Mouse (Mus musculus): ENCODE measurements at regions not wholly inside any gene's neighbourhood (a gene's known extent, or its start where the extent isn't known, plus 50 kb on each side); places are given as distances from the start of the nearest gene placed in this dataset.

DNA sequence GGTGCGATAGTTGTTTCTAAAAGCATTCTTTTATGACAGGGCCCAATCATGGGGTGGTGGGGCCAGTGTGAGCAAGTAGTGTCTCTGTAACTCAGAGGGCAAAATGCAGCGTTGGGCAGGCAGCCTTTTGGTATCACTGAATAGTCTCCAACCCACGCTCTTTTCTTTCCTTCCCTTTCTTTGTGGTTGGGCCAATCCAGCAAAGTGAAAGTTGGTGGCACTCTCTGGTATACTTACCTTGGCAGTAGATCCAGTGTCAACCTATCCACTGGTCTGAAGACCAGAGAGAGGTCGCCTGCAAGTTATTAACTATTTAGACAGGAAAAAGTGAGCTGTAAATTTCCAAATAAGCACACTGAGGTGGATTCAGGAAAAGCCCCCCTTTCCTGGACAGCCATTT is 287.8 kb downstream of the Spry2 start:
- no peaks in the 10 kb centered on the region for H3K9me3 ChIP-seq (ENCODE audit: control insufficient read depth, low read length)
- H3K4me3 ChIP-seq (ENCODE audit: low read depth, low read length), result no peak overlapping the region
- no peaks in the 10 kb centered on the region for H3K27me3 ChIP-seq (replicated peaks; ENCODE audit: control insufficient read depth, insufficient read depth, low read length)
- no peaks in the 10 kb centered on the region for H3K36me3 ChIP-seq (ENCODE audit: control insufficient read depth, insufficient read depth, low read length)
- DNase-seq (ENCODE audit: low spot score) (no peak), ATAC-seq (replicated peaks; ENCODE audit: low FRiP score, low TSS enrichment, low read depth) (no peak)
- WGBS, result 83% methylated on average over 4 of the region's 4 CpGs
- H3K27ac ChIP-seq (ENCODE audit: low read depth), result no peak overlapping the region
- no peaks in the 10 kb centered on the region for H3K4me1 ChIP-seq (replicated peaks; ENCODE audit: control insufficient read depth, insufficient read depth, low read length)
- no peak overlapping the region for H3K9ac ChIP-seq (ENCODE audit: low read length)
- no peak overlapping the region for H3K4me2 ChIP-seq (ENCODE audit: low read length)

DNA sequence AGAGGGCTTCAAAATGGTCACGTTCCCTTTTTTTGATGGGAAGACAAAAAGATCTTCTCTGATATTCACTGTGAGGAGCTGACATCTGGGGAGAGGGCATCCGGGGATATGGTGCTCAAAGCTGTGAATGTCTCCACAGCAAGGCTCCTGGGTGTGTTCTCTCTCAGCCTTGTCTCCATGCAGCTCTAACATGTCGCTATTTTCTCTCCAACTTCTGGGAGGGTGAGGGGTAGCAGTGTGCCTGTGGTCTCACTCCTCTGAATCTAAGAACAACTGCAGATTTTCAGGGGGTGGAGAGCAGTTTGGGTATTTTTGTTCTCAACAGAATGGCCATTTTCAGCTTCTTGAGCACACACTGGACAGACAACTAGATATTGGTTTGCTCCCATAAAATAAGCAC is 290.1 kb downstream of the Spry2 start:
- Histone ChIP-seq H3K4me3 (ENCODE audit: low read depth, low read length) (no peak overlapping the region), H3K4me1 (replicated peaks; ENCODE audit: control insufficient read depth, insufficient read depth, low read length) (no peaks in the 10 kb centered on the region), H3K9me3 (ENCODE audit: control insufficient read depth, low read length) (no peaks in the 10 kb centered on the region), H3K4me2 (ENCODE audit: low read length) (no peak overlapping the region), H3K9ac (ENCODE audit: low read length) (no peak overlapping the region), H3K27ac (ENCODE audit: low read depth) (no peak overlapping the region), H3K36me3 (ENCODE audit: control insufficient read depth, insufficient read depth, low read length) (no peaks in the 10 kb centered on the region), H3K27me3 (replicated peaks; ENCODE audit: control insufficient read depth, insufficient read depth, low read length) (no peaks in the 10 kb centered on the region)
- ATAC-seq (replicated peaks; ENCODE audit: low FRiP score, low TSS enrichment, low read depth) (no peak), DNase-seq (ENCODE audit: low spot score) (no peak)
- 76% methylated on average over 3 of the region's 3 CpGs for WGBS

DNA sequence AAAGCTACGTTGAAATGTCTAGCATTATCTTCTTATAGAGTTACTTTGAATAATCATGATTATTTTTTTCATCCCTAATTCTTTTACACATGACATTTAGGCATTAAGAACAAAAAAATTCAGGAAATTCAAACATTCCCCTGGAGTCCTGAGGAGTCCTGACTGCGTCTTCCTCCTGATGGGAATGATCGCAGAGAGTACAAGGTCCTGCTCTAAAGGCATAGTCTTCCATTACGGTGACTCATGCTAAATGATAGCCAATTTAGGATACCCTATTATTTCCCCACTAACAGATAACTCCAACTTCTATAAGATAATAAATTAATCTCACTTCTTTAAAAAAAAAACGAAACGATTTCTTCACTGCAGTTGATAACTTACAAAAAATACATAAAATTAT is 292.2 kb downstream of the Spry2 start:
- no peaks in the 10 kb centered on the region for H3K27me3 ChIP-seq (replicated peaks; ENCODE audit: control insufficient read depth, insufficient read depth, low read length)
- WGBS, result 88% methylated on average over 6 of the region's 6 CpGs

DNA sequence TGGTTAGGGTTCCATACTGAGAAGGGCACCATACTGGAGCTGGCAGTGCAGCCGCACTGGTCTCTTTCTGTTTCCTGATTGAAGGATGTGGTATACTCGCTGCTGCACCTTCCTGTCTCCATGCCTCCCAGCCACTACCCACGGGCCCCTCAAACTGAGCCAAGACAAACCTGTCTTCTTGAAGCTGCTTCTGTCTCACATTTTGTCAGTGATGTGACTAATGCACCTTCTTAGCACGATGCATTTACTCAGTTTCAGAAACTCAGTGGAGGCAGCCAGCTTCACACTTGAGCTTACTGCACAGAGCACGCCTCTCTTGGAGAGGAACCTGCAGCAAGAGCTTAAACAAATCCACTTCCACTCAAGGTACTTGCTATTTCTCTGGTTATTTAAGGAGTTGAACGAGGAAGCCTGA is 293.6 kb downstream of the Spry2 start:
- no peak overlapping the region for H3K9ac ChIP-seq (ENCODE audit: low read length)
- DNase-seq (ENCODE audit: low spot score) (no peak), ATAC-seq (replicated peaks; ENCODE audit: low FRiP score, low TSS enrichment, low read depth) (no peak)
- H3K9me3 ChIP-seq (ENCODE audit: control insufficient read depth, low read length), result no peaks in the 10 kb centered on the region
- no peaks in the 10 kb centered on the region for H3K4me1 ChIP-seq (replicated peaks; ENCODE audit: control insufficient read depth, insufficient read depth, low read length)
- no peaks in the 10 kb centered on the region for H3K36me3 ChIP-seq (ENCODE audit: control insufficient read depth, insufficient read depth, low read length)
- H3K27me3 ChIP-seq (replicated peaks; ENCODE audit: control insufficient read depth, insufficient read depth, low read length), result no peaks in the 10 kb centered on the region
- no peak overlapping the region for H3K4me3 ChIP-seq (ENCODE audit: low read depth, low read length)
- no peak overlapping the region for H3K27ac ChIP-seq (ENCODE audit: low read depth)
- WGBS, result 60% methylated on average over 6 of the region's 6 CpGs
- no peak overlapping the region for H3K4me2 ChIP-seq (ENCODE audit: low read length)

More for the DNA sequence above, 292.2 kb downstream of the Spry2 start:
- no peak for DNase-seq (ENCODE audit: low spot score)
- no peak overlapping the region for H3K4me3 ChIP-seq (ENCODE audit: low read depth, low read length)
- H3K36me3 ChIP-seq (ENCODE audit: control insufficient read depth, insufficient read depth, low read length), result no peaks in the 10 kb centered on the region
- no peak for ATAC-seq (replicated peaks; ENCODE audit: low FRiP score, low TSS enrichment, low read depth)
- no peak overlapping the region for H3K9ac ChIP-seq (ENCODE audit: low read length)
- no peaks in the 10 kb centered on the region for H3K9me3 ChIP-seq (ENCODE audit: control insufficient read depth, low read length)
- no peak overlapping the region for H3K4me2 ChIP-seq (ENCODE audit: low read length)
- no peaks in the 10 kb centered on the region for H3K4me1 ChIP-seq (replicated peaks; ENCODE audit: control insufficient read depth, insufficient read depth, low read length)
- H3K27ac ChIP-seq (ENCODE audit: low read depth), result no peak overlapping the region

DNA sequence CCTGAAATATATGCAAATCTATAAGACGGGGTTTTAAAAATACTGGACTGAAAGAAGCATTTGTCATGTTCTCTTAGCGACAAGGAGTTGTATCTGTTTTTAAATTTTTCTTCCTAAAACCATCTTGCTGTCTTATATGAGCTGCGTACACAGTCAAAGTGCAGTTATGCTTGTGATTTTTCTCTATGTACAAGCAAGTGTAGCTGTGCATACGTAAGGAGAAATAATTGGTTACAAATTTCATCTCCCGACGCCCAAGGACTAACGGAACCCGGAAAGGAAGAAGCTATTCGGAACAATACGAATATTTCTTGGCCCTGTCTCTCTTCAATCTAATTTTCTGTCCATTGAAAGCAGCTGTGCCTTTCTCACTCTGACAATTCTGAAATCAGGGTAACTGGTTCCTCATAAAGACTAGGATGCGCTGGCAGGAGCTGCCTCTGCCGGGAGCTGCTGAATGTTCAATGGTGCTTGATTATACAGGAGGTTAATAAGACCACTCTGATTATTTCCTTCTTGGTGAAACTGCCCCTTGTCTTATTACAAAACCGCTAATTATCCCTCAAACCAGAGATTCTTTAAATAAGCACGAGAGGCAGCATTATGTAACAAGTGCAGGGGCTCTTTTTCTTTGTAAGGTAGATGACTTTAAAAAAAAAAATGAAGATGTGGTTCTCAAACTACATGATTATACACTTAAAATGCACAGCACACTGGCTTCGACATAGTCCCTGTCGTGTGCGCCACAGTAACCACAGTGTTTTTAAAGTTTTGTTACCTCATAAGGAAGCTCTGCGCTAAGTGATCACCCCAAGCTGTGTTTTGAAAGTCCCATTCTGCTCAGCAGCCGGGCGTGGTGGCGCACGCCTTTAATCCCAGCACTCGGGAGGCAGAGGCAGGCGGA is 296.8 kb downstream of the Spry2 start:
- H3K9ac ChIP-seq (ENCODE audit: low read length), result no peak overlapping the region
- H3K4me1 ChIP-seq (replicated peaks; ENCODE audit: control insufficient read depth, insufficient read depth, low read length), result no peaks in the 10 kb centered on the region
- H3K27me3 ChIP-seq (replicated peaks; ENCODE audit: control insufficient read depth, insufficient read depth, low read length), result no peaks in the 10 kb centered on the region
- 91% methylated on average over 24 of the region's 24 CpGs for WGBS
- ATAC-seq (replicated peaks; ENCODE audit: low FRiP score, low TSS enrichment, low read depth) (no peak), DNase-seq (ENCODE audit: low spot score) (no peak)
- H3K27ac ChIP-seq (ENCODE audit: low read depth), result no peak overlapping the region
- no peak overlapping the region for H3K4me3 ChIP-seq (ENCODE audit: low read depth, low read length)
- no peaks in the 10 kb centered on the region for H3K36me3 ChIP-seq (ENCODE audit: control insufficient read depth, insufficient read depth, low read length)
- H3K9me3 ChIP-seq (ENCODE audit: control insufficient read depth, low read length), result no peaks in the 10 kb centered on the region
- no peak overlapping the region for H3K4me2 ChIP-seq (ENCODE audit: low read length)

DNA sequence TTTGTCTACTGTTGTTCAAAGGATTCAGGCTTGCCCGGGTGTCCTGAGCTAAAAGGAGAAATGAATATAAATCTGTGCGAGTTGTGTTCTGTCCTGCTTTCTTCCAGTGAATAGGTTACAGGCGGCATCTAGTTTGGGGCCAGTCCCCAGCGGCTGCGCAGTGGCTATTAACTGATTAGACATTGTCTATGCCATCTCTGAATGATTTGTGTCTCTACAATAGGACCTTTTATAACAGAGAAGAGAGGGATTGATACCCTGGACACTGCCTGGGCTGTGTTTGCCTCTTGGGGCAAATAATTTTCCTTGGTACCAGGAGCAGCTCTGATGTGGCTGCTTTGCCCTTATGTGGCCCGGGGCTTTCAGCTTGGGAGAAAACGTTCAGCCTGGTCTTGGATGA is 306.9 kb downstream of the Spry2 start:
- 81% methylated on average over 7 of the region's 7 CpGs for WGBS
- H3K4me1 ChIP-seq (replicated peaks; ENCODE audit: control insufficient read depth, insufficient read depth, low read length), result no peaks in the 10 kb centered on the region
- no peaks in the 10 kb centered on the region for H3K36me3 ChIP-seq (ENCODE audit: control insufficient read depth, insufficient read depth, low read length)
- no peak overlapping the region for H3K9ac ChIP-seq (ENCODE audit: low read length)
- no peaks in the 10 kb centered on the region for H3K27me3 ChIP-seq (replicated peaks; ENCODE audit: control insufficient read depth, insufficient read depth, low read length)
- ATAC-seq (replicated peaks; ENCODE audit: low FRiP score, low TSS enrichment, low read depth), result no peak
- H3K4me3 ChIP-seq (ENCODE audit: low read depth, low read length), result no peak overlapping the region
- H3K4me2 ChIP-seq (ENCODE audit: low read length), result peak overlapping the region; percentile 14; the same call in 1 of the 2 replicates
- no peak for DNase-seq (ENCODE audit: low spot score)
- H3K27ac ChIP-seq (ENCODE audit: low read depth), result no peak overlapping the region
- no peaks in the 10 kb centered on the region for H3K9me3 ChIP-seq (ENCODE audit: control insufficient read depth, low read length)

DNA sequence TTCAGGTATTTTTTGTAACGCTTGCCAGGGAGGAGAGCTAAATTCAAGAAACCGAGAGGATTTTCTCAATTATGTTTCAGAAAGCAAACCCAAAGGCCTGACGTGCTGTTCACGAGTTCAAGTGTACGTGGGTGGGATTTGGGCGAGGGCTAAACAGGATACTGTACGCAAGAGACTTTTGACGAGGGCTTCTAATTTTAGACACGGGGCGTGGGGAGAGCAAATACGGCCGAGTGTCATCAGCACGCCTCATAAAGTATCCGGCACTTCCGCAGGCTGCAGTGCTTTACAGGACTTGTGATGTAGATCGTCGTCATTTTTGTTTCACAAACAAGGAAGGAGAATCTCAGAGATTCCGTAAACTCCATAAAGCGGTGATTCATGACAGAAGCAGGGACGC is 307.4 kb downstream of the Spry2 start:
- Histone ChIP-seq H3K4me2 (ENCODE audit: low read length) (peak overlapping the region; percentile 14; the same call in 1 of the 2 replicates), H3K27ac (ENCODE audit: low read depth) (no peak overlapping the region), H3K4me3 (ENCODE audit: low read depth, low read length) (no peak overlapping the region), H3K9me3 (ENCODE audit: control insufficient read depth, low read length) (no peaks in the 10 kb centered on the region), H3K9ac (ENCODE audit: low read length) (no peak overlapping the region), H3K27me3 (replicated peaks; ENCODE audit: control insufficient read depth, insufficient read depth, low read length) (no peaks in the 10 kb centered on the region), H3K36me3 (ENCODE audit: control insufficient read depth, insufficient read depth, low read length) (no peaks in the 10 kb centered on the region), H3K4me1 (replicated peaks; ENCODE audit: control insufficient read depth, insufficient read depth, low read length) (no peaks in the 10 kb centered on the region)
- ATAC-seq (replicated peaks; ENCODE audit: low FRiP score, low TSS enrichment, low read depth) (no peak), DNase-seq (ENCODE audit: low spot score) (no peak)
- 74% methylated on average over 20 of the region's 20 CpGs for WGBS

DNA sequence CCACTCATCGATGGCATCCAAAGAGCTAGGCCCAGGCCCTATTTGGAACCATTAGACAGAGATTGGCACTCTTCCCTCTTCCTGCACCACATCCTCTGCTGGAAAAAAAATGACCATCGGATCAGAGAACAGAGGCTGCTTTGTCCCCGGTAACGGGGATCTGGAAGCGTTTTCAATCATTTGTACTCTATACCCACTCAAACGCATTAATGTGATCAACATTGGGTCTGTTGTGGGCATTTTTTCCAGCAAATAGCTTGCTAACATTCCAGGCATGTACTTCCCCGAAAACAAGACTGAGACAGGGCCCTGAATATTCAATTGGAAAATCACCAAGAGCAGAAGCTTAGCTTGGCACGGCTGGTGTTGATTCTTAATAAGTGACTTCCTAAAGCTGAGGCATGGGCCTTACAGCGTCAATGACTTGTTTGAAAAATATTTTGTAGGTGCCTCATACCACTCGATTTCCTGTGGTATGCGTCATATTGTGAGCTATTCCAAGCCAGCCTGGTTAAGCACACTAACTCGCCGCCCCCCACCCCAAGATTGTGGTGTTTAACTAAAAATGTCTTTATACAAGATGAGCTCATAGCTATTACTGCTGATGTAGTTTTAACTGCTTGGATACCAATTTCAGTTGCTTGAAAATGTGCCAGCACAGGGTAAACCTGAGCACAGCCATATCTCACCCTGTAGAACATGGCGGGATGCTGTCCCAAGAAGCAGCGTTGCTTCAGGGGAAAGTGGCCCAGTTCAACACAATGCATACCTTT is 308.0 kb downstream of the Spry2 start:
- no peak overlapping the region for H3K9ac ChIP-seq (ENCODE audit: low read length)
- H3K9me3 ChIP-seq (ENCODE audit: control insufficient read depth, low read length), result no peaks in the 10 kb centered on the region
- H3K27ac ChIP-seq (ENCODE audit: low read depth), result no peak overlapping the region
- H3K4me1 ChIP-seq (replicated peaks; ENCODE audit: control insufficient read depth, insufficient read depth, low read length), result no peaks in the 10 kb centered on the region
- no peak overlapping the region for H3K4me3 ChIP-seq (ENCODE audit: low read depth, low read length)
- WGBS, result 84% methylated on average over 15 of the region's 15 CpGs
- no peak overlapping the region for H3K4me2 ChIP-seq (ENCODE audit: low read length)
- no peaks in the 10 kb centered on the region for H3K36me3 ChIP-seq (ENCODE audit: control insufficient read depth, insufficient read depth, low read length)
- no peaks in the 10 kb centered on the region for H3K27me3 ChIP-seq (replicated peaks; ENCODE audit: control insufficient read depth, insufficient read depth, low read length)
- ATAC-seq (replicated peaks; ENCODE audit: low FRiP score, low TSS enrichment, low read depth) (peak; percentile 66; the same call in 1 of the 2 replicates), DNase-seq (ENCODE audit: low spot score) (no peak)
